Mouse (Mus musculus): ENCODE data around the gene Abi3bp.
A peak's percentile ranks its signal among the peaks of the same experiment; 100 is the strongest.

DNA sequence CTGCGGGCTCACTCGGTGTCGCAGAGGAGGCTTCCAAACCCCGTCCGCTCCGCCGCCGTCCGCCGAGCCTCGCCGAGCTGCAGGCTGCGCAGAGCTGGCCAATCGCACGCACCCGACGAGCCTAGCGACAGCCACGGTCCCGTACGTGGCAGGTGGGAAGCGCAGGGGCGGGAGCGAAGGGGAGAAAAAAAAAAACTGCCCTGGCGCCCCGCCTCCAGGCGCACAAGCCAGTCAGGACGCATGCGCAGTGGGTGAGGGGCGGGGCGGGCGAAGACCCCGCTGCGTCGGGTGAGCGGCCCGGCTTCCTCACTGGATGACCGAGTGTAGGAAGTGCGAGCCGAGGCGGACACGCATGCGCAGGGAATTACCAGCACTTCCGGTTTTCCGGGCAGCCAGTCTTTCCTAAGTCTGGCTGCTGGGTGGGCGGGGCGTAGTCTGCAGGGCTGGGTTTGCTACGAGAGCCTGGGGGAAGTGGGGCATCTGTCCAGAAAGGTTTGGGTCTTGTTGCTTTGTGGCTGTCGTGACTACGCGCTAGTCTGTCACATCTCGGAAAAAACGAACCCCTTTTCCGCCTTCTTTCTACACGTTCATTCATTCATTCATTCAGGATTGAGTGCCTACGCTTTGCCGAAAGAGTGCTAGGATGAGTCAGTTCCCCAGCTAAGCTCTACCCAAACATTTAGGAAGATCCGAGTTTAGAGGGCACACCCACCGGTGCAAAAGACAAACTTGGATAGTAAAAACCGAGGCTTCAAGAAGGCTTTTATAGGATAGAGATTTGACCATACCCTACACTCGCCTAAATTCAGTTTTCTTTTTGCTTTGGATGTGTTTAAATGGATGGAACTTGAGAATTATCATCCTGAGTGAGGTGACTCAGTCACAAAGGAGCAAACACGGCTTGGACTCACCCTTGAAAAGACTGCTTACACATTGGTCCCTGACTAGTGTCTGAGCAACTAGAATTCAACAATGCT lies 239.8 kb downstream of the Abi3bp start, which contains the start of gene Tfg:
- TF ChIP-seq EP300 (IDR thresholded peaks at IDR 0.05; ENCODE audit: insufficient read depth, low read depth, low read length) (0 out of 2 replicates have a peak, but pooled peaks have one; percentile 3), POLR2A (IDR thresholded peaks at IDR 0.05; ENCODE audit: insufficient read depth, low read depth, low read length) (peak; percentile 36), CTCF (IDR thresholded peaks at IDR 0.05) (no peak)
